8 mouse cellular contexts compared by ENCODE assay signal in the genomic region with DNA sequence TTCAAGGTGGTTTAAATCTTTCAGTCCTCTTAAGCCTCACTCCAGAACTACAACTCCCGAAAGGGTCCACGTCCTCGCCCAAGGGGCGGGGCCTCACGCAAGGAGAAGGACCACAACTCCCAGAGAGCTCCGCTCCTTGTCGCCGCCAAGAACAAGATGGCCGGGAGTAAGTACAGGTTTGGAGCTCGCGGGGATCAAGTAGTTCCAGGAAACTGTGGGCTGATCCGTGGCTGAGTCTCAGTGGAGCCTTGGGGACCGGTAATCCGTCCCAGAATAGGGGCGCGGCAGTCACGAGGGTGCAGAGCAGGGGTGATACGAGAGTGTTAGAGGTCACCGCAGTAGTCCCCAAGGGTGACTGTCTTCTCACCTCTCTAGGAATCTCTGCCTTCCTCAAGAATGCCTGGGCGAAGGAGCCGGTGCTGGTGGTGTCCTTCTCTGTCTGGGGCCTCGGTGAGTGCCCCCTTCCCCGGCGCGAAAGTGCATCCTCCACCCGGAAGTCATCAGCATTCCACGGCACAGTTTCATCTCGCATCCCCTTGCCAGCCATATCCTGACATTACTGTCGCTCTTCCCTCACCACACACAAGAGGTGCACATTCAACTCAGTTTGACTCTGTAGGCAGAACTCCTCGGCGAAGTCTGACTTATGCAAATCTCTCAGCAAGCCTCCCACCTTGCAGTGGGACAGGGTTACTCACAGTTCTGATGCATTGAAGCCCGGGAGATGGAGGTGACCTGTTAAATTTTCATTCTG. TPM values are rescaled to one million over a fixed set of nuclear protein-coding genes. Genes with fewer than 3 reads are reported as not detected.
DNase-seq lines count a peak whose midpoint lies in the region; ATAC-seq and TF ChIP-seq lines count a peak whose summit lies in the region.

Gene Ndufa3, plus strand, starts transcription at position 132 of the 754 bp plus-strand sequence.

- 2% methylated on average over 31 of the region's 32 CpGs for WGBS in hindbrain, embryonic 12.5 days

- POLR2A ChIA-PET in Patski (lab: Charles Lee), result interaction anchor here (0.7 to 1.2 kb wide), 4 partner anchors 8 to 11 kb away, joined by 3 to 4 read pairs (median 3); no protein-coding TSS in a partner anchor

- peaks cover 32% of the 10 kb centered on the region for H3K36me3 ChIP-seq in hindbrain, embryonic 12.5 days

- no peaks in the 10 kb centered on the region for H3K9me3 ChIP-seq in hindbrain, embryonic 12.5 days (replicated peaks)

- H3K4me2 ChIP-seq in hindbrain, embryonic 12.5 days (replicated peaks), result peak within 1 kb of the TSS; percentile 83

- ATAC-seq in Patski, result peak; percentile 99
- ATAC-seq in hindbrain, embryonic 12.5 days (ENCODE audit: low FRiP score), result peak; percentile 96

- H3K4me3 ChIP-seq in hindbrain, embryonic 12.5 days, result peak within 1 kb of the TSS; percentile 79

- DNase-seq in Patski (ENCODE audit: low read depth, low spot score), result peak; percentile 58
- peak; percentile 93 to 95 for DNase-seq in cerebellum, postnatal 10 days
- peak; percentile 89 for DNase-seq in frontal cortex, postnatal 10 days (ENCODE audit: low spot score in 2 of 2)
- DNase-seq in layer of hippocampus, postnatal 14 days (ENCODE audit: low spot score in 2 of 2), result peak; percentile 80 to 91
- peak; percentile 87 for DNase-seq in lung, postnatal 14 days
- peak; percentile 79 for DNase-seq in retina, adult 2 months (ENCODE audit: low read depth, low spot score)
- DNase-seq in thymus, postnatal 36 days, result peak; percentile 84 to 91

- in situ Hi-C loops in Patski (cut with MboI; ENCODE audit: low pct_unique_long_range_greater_than_20kb), result no loop called here

- H3K9ac ChIP-seq in hindbrain, embryonic 12.5 days, result peak within 1 kb of the TSS; percentile 83

- CTCF ChIA-PET in Patski (lab: Charles Lee), result interaction anchor here (1.0 to 2.3 kb wide), 12 partner anchors 10 to 285 kb away, joined by 3 to 18 read pairs (median 4); no protein-coding TSS in a partner anchor

- peak within 1 kb of the TSS; percentile 57 for H3K27ac ChIP-seq in hindbrain, embryonic 12.5 days

- no peaks in the 10 kb centered on the region for H3K27me3 ChIP-seq in Patski
- no peaks in the 10 kb centered on the region for H3K27me3 ChIP-seq in hindbrain, embryonic 12.5 days

- H3K4me1 ChIP-seq in hindbrain, embryonic 12.5 days, result peaks cover 12% of the 10 kb centered on the region

- no peak for TF ChIP-seq CTCF in Patski (IDR thresholded peaks at IDR 0.05)

RNA-seq across cellular contexts. Expression of gene Ndufa3, which starts in this region (rescaled TPM):
- polyA plus RNA-seq in Patski (2021), result 328 TPM
- polyA plus RNA-seq in hindbrain, embryonic 12.5 days (2016; fragmentation: Nextera tagmentation; extraction: Ambion mirVana), result 267 and 378 TPM in 2 replicates
- 100 to 1,000 TPM; 634 to 664 TPM for total RNA-seq in layer of hippocampus, postnatal 14 days (2021)

Comparison
In these comparisons a context has a peak if more than half of its experiments do, and no peak if none do; other contexts are left out.
1. Peak in every context shown above with its lines: DNase-seq, ATAC-seq, H3K4me3 ChIP-seq and H3K27ac ChIP-seq.